Mouse (Mus musculus): ENCODE measurements around the gene Scn1a. TPM values are rescaled to one million over a fixed set of nuclear protein-coding genes. Genes with fewer than 3 reads are reported as not detected.

Gene Scn1a
- polyA plus RNA-seq, 1 experiment from 2014 or later: 0.08 TPM

DNA sequence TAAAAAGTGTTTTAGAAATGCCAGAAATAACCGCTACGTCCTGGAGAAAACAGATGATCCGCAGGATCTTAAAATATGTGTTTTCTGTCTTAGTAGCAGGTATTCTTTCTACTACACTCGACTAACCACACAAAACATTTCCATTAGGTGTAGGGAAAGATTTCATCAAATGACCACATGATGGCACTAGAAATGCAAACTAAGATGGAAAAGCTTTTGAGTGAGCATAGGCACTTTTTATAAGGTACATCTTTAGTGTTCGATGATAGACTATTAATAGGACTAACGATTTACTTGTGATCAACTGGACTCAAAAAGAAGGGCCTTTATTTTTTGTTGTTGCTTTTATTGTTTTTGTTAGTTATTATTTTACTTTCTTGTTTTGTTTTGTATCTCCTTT, 104.2 kb downstream of the Scn1a start:
- no peak for ATAC-seq (replicated peaks; ENCODE audit: extremely low read depth, insufficient read depth, low FRiP score)
- WGBS: 63% methylated on average over 6 of the region's 6 CpGs
- Histone ChIP-seq H3K4me1 (ENCODE audit: control insufficient read depth, insufficient read depth, low read length) (no peaks in the 10 kb centered on the region), H3K9me3 (replicated peaks; ENCODE audit: control insufficient read depth, low read length) (no peaks in the 10 kb centered on the region), H3K36me3 (ENCODE audit: control insufficient read depth, insufficient read depth) (no peaks in the 10 kb centered on the region), H3K4me2 (ENCODE audit: low read depth, low read length) (no peak overlapping the region), H3K27ac (ENCODE audit: low read length) (no peak overlapping the region), H3K4me3 (ENCODE audit: low read length) (no peak overlapping the region), H3K27me3 (ENCODE audit: control insufficient read depth, insufficient read depth, low read length) (no peaks in the 10 kb centered on the region), H3K9ac (ENCODE audit: low read length) (no peak overlapping the region)

DNA sequence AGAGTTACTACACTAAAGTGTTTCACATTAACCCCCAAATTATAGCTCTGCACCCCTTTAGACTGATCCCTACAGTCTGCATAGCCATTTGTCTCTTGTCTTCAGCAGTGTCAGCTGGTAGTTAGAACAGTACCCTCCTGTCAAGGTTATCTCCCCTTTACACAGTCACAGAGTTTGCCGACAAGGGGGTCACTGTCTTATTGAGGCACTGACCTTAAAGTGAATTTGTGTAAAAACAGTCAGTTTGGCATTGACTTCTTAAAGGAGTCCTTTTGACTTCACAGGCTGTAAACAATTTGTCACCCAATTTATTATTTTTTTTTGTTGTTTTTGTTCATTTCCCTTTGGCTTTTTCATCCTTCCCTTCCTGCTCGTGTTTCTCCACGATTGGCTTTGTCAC, 168.1 kb downstream of the Scn1a start:
- Histone ChIP-seq H3K36me3 (ENCODE audit: control insufficient read depth, insufficient read depth) (no peaks in the 10 kb centered on the region), H3K9ac (ENCODE audit: low read length) (no peak overlapping the region), H3K9me3 (replicated peaks; ENCODE audit: control insufficient read depth, low read length) (no peaks in the 10 kb centered on the region), H3K27ac (ENCODE audit: low read length) (no peak overlapping the region), H3K4me3 (ENCODE audit: low read length) (no peak overlapping the region), H3K4me2 (ENCODE audit: low read depth, low read length) (no peak overlapping the region), H3K27me3 (ENCODE audit: control insufficient read depth, insufficient read depth, low read length) (no peaks in the 10 kb centered on the region), H3K4me1 (ENCODE audit: control insufficient read depth, insufficient read depth, low read length) (no peaks in the 10 kb centered on the region)
- ATAC-seq (replicated peaks; ENCODE audit: extremely low read depth, insufficient read depth, low FRiP score): no peak
- 69% methylated on average over 3 of the region's 3 CpGs for WGBS

GRCm38 (mm10) chr2:66256220-66257131, 184.2 kb downstream of the Scn1a start, which contains the start of gene Ttc21b:
Gene Ttc21b (minus strand): TSS chr2:66256617.
- under 1% methylated on average over 56 of the region's 56 CpGs for WGBS

GRCm38 (mm10) chr2:66244013-66244412, 196.6 kb downstream of the Scn1a start:
- H3K36me3 ChIP-seq (ENCODE audit: control insufficient read depth, insufficient read depth): 0 out of 2 replicates have a peak, but pooled peaks cover 9% of the 10 kb centered on the region
- no peaks in the 10 kb centered on the region for H3K27me3 ChIP-seq (ENCODE audit: control insufficient read depth, insufficient read depth, low read length)
- 90% methylated on average over 1 of the region's 1 CpGs for WGBS
- no peaks in the 10 kb centered on the region for H3K9me3 ChIP-seq (replicated peaks; ENCODE audit: control insufficient read depth, low read length)
- no peak overlapping the region for H3K9ac ChIP-seq (ENCODE audit: low read length)
- no peak overlapping the region for H3K4me2 ChIP-seq (ENCODE audit: low read depth, low read length)
- H3K4me3 ChIP-seq (ENCODE audit: low read length): no peak overlapping the region
- H3K4me1 ChIP-seq (ENCODE audit: control insufficient read depth, insufficient read depth, low read length): no peaks in the 10 kb centered on the region
- no peak overlapping the region for H3K27ac ChIP-seq (ENCODE audit: low read length)
- ATAC-seq (replicated peaks; ENCODE audit: extremely low read depth, insufficient read depth, low FRiP score): no peak

More at GRCm38 (mm10) chr2:66256220-66257131, 184.2 kb downstream of the Scn1a start, which contains the start of gene Ttc21b:
- peak within 1 kb of the TSS; percentile 75 for H3K4me2 ChIP-seq (ENCODE audit: low read depth, low read length)
- no peaks in the 10 kb centered on the region for H3K27me3 ChIP-seq (ENCODE audit: control insufficient read depth, insufficient read depth, low read length)
- peak; percentile 100 for ATAC-seq (replicated peaks; ENCODE audit: extremely low read depth, insufficient read depth, low FRiP score)
- peak within 1 kb of the TSS; percentile 72 for H3K9ac ChIP-seq (ENCODE audit: low read length)
- peaks cover 6% of the 10 kb centered on the region; the same call in 1 of the 2 replicates for H3K4me1 ChIP-seq (ENCODE audit: control insufficient read depth, insufficient read depth, low read length)
- H3K36me3 ChIP-seq (ENCODE audit: control insufficient read depth, insufficient read depth): 0 out of 2 replicates have a peak, but pooled peaks cover 3% of the 10 kb centered on the region
- peak within 1 kb of the TSS; percentile 32; the same call in 1 of the 2 replicates for H3K27ac ChIP-seq (ENCODE audit: low read length)
- H3K9me3 ChIP-seq (replicated peaks; ENCODE audit: control insufficient read depth, low read length): no peaks in the 10 kb centered on the region
- H3K4me3 ChIP-seq (ENCODE audit: low read length): peak within 1 kb of the TSS; percentile 67

GRCm38 (mm10) chr2:66240334-66240733, 200.3 kb downstream of the Scn1a start:
- Histone ChIP-seq H3K4me2 (ENCODE audit: low read depth, low read length) (no peak overlapping the region), H3K27ac (ENCODE audit: low read length) (no peak overlapping the region), H3K4me3 (ENCODE audit: low read length) (no peak overlapping the region), H3K27me3 (ENCODE audit: control insufficient read depth, insufficient read depth, low read length) (no peaks in the 10 kb centered on the region), H3K36me3 (ENCODE audit: control insufficient read depth, insufficient read depth) (0 out of 2 replicates have a peak, but pooled peaks cover 4% of the 10 kb centered on the region), H3K9ac (ENCODE audit: low read length) (no peak overlapping the region), H3K4me1 (ENCODE audit: control insufficient read depth, insufficient read depth, low read length) (no peaks in the 10 kb centered on the region), H3K9me3 (replicated peaks; ENCODE audit: control insufficient read depth, low read length) (no peaks in the 10 kb centered on the region)
- ATAC-seq (replicated peaks; ENCODE audit: extremely low read depth, insufficient read depth, low FRiP score): no peak
- 89% methylated on average over 1 of the region's 1 CpGs for WGBS

- H3K4me1 ChIP-seq (ENCODE audit: control insufficient read depth, insufficient read depth, low read length): no peaks in the 10 kb centered on the region
- WGBS: 84% methylated on average over 5 of the region's 5 CpGs
- ATAC-seq (replicated peaks; ENCODE audit: extremely low read depth, insufficient read depth, low FRiP score): no peak
- 0 out of 2 replicates have a peak, but pooled peaks cover 4% of the 10 kb centered on the region for H3K36me3 ChIP-seq (ENCODE audit: control insufficient read depth, insufficient read depth)
- no peak overlapping the region for H3K4me2 ChIP-seq (ENCODE audit: low read depth, low read length)
- H3K4me3 ChIP-seq (ENCODE audit: low read length): no peak overlapping the region
- no peaks in the 10 kb centered on the region for H3K9me3 ChIP-seq (replicated peaks; ENCODE audit: control insufficient read depth, low read length)
- no peaks in the 10 kb centered on the region for H3K27me3 ChIP-seq (ENCODE audit: control insufficient read depth, insufficient read depth, low read length)
- no peak overlapping the region for H3K27ac ChIP-seq (ENCODE audit: low read length)
- H3K9ac ChIP-seq (ENCODE audit: low read length): no peak overlapping the region
Observed at GRCm38 (mm10) chr2:66238886-66239285, 201.8 kb downstream of the Scn1a start.

- no peak overlapping the region for H3K27ac ChIP-seq (ENCODE audit: low read length)
- no peaks in the 10 kb centered on the region for H3K4me1 ChIP-seq (ENCODE audit: control insufficient read depth, insufficient read depth, low read length)
- H3K27me3 ChIP-seq (ENCODE audit: control insufficient read depth, insufficient read depth, low read length): no peaks in the 10 kb centered on the region
- peaks cover 15% of the 10 kb centered on the region; the same call in 1 of the 2 replicates for H3K36me3 ChIP-seq (ENCODE audit: control insufficient read depth, insufficient read depth)
- H3K4me3 ChIP-seq (ENCODE audit: low read length): no peak overlapping the region
- no peak overlapping the region for H3K9ac ChIP-seq (ENCODE audit: low read length)
- 88% methylated on average over 7 of the region's 7 CpGs for WGBS
- ATAC-seq (replicated peaks; ENCODE audit: extremely low read depth, insufficient read depth, low FRiP score): no peak
- H3K9me3 ChIP-seq (replicated peaks; ENCODE audit: control insufficient read depth, low read length): no peaks in the 10 kb centered on the region
- no peak overlapping the region for H3K4me2 ChIP-seq (ENCODE audit: low read depth, low read length)
Observed at GRCm38 (mm10) chr2:66220954-66221353, 219.7 kb downstream of the Scn1a start.

Measured in heart, embryonic 16.5 days (tissue).